Mouse (Mus musculus) adrenal gland, adult 18-20 months (tissue): ENCODE results near the gene Prkn. TPM values are rescaled to one million over a fixed set of nuclear protein-coding genes. Genes with fewer than 3 reads are reported as not detected.
A peak's percentile ranks its signal among the peaks of the same experiment; 100 is the strongest.

Source experiments
- DNase-seq, 2 experiments: peaks; one replicate each; pipeline ENCODE4 v3.0.0; 2021 to 2022; ENCODE audit warnings: low spot score in 2 of 2
- total RNA-seq, 2 experiments: library from RNA; stranded (reverse); gene quantifications; 1 replicate in 1 of 2; 2 replicates in 1 of 2; pipeline ENCODE4 v1.2.3; 2021

Prkn gene
- total RNA-seq, 2 experiments from 2014 or later = 10.2 to 13.8 TPM

DNA sequence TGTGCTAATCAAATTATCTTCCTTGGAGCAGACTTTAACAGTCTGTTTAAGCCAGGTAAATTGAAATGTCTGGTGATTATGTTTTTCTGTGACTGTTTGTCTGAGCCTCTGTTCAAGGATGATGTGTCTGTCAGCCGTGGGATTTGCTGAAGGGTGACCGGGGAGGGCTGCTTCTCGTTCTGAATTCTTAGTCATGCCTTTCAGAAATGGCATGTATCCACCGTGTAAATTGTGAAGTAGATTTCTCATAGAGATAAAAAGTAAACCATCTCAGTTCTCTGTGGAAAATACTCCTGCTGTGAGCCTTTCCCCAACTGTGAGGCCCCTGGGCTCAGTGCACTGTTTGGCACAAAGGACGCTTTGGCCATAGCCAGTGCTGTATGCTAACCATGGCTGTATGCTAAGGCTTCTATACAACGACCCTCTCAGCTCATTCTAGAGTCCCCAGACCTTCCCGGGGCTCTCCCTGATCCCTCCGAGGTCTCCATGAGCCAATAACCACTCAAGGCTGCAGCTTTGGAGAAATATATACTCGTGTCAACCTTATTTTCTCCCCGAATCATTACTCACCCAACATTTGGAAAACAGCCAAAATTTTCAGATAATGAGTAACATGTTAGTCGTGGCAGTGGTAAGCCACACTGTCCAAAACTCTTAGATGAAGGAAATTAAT lies 552.6 kb downstream of the Prkn start:
- peak in 1 of 2 experiments; percentile 36 for DNase-seq

DNA sequence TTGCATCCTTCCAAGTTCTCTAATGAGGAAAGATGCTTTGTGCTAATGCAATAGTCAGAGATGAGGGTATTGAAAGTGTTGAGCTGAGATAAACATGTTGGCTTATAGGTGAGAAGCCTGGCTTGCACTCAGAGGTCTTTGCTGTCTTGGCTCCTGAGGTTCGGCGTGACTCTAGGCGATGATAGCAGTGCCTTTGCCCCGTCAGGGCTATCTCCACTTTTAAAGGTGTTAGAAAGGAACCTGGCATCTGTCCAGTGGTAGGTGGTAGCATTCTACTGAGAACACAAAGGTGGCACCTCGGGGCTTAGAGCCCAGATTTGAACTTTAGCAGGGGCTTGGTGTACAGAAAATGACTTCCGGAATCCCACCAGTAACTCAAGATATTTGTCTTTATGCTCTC lies 554.4 kb downstream of the Prkn start:
- no peak for DNase-seq

DNA sequence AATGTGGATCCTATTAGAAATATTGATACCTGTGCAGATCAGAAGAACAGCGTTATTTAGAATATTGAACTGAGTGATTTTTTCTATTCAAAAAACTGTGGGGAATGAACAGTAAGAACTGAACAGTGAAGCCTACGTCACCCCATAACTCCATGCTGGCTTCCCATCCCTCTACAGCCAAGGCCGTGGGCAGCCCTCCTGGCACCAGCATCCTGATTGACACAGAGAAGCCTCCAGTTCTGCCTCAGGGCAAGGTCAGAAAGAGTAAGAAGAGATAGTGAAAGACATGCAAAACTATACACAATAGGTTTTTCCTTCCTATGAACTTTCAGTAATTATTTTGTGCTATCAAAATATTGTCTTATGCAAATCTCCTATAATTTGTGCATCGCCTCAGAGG lies 557.5 kb downstream of the Prkn start:
- DNase-seq = peak in 1 of 2 experiments; percentile 17

- no peak for DNase-seq
These were observed 562.2 kb downstream of the Prkn start for GRCm38 (mm10) chr17:11402225-11402875.

- DNase-seq = no peak
These were observed 571.2 kb downstream of the Prkn start for GRCm38 (mm10) chr17:11411414-11411813.

DNA sequence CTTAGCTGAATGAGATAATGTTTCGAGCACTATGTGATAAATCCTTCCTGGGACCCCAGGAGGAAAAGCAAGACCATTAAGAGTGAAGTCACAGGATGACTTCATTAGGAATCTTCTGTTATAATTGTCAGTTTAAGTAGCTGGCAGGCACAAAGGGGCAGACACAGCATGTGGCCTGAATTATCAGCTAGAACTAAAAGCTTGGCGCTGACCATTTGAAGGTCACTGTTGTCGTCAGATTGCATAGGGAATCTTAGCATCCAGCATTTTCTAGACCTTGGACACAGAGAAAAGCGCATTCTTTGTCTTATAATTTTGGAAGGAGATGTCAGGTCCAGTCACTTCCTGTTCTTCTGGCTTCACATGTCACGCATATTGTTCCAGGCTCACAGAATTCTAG lies 573.5 kb downstream of the Prkn start:
- no peak for DNase-seq

DNA sequence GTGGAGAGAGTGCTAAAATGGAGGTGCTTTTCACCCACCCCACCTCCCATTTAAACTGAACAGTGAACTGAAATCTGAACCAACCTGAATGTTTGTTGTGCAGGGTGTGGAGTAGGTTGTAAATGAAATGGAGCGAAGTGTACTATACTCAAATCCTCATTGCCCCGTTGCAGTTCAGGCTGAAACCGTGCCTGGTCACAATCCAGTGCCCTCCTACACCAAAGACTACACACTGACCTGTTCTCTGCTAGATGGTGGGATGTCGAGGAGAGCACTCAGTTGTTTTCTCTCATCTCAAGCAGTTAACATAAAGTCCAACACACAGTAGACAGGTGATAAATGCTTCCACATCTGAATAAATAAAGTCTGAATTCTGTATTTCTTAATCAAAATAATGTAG lies 574.1 kb downstream of the Prkn start:
- DNase-seq = no peak

DNA sequence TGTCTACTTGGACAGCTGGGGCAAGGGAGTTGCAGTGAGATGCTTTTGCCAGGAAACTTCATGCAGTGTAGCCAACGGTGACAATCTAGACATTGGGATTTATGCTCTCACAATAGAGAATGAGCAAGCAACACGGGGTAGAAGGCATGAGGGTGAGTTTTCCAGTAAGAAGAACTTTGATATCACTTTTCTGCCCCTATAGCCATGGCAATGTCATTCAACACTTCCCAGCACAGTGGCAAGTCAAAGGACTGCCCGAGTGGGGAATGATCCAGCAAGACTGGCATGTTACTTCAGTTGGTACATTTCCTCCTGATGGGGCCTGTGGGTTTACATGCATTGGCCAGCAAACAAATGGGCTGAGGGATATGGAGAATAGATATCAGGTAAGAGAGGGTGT lies 577.0 kb downstream of the Prkn start:
- DNase-seq = no peak

- DNase-seq = no peak
These were observed 579.3 kb downstream of the Prkn start for GRCm38 (mm10) chr17:11419484-11419883.

- DNase-seq = no peak
These were observed 580.7 kb downstream of the Prkn start for GRCm38 (mm10) chr17:11420839-11421238.

GRCm38 (mm10) chr17:11421264-11421940 lies 581.2 kb downstream of the Prkn start:
- DNase-seq = no peak

- no peak for DNase-seq
These were observed 591.1 kb downstream of the Prkn start for GRCm38 (mm10) chr17:11431323-11431722.

DNA sequence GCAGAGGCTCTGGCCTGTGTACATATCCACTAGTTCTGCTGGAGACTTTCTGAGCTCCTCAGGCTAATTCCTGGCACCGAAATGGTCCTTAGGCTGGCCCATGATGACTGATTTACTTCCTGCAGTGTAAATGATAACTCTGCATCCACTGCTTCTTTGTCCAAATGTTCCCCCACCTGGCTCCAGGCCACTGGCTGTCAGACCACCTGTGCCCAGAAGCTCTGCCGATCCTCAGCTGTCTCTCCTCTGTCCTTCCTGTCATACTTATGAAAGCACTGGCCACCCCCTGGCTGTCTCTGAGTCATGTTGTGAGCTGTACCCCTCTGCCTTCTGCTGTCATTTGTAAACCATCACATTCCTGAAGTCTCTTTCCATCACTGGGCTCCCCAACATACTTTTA lies 592.4 kb downstream of the Prkn start:
- DNase-seq = no peak

GRCm38 (mm10) chr17:11462721-11463120 lies 622.5 kb downstream of the Prkn start:
- no peak for DNase-seq

DNA sequence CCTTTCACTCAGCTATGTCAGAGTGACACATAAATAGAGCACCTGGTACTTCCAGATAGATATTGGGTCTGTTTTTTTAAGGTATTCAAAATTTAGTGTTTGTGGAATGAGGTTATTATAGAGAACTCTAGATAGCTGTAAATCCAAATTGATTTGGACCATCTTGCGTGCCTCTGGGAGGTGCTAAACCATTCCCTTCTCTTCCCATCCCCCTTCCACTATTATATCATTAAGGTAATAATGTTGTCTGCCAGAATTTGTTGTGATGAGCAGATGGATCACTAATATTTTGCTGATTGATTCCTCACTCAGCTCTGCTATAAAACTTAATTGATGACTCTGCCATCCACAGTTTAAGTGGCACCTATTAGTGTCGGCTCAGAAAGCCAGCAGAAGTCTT lies 625.9 kb downstream of the Prkn start:
- no peak for DNase-seq

DNA sequence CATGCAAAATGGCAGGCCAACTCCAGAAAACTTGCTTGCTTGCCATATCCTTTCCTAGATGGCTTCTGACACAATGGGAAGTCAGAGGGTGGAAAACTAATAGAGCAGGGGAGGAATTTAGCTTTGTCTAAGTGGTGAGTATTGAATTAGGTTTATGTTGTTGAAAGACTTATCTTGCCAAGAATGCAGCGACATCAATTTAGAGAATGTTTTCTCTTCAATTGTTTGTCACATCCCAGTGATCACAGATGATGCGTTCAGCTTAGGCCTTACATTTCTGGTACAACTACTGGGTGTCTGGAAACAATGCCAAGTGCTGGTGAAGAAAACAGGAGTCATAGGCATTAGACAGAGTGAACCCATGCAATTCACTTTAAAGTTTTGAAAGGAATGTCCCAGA lies 628.4 kb downstream of the Prkn start:
- no peak for DNase-seq

- DNase-seq = no peak
These were observed 642.8 kb downstream of the Prkn start for GRCm38 (mm10) chr17:11483032-11483431.

- no peak for DNase-seq
These were observed 649.9 kb downstream of the Prkn start for GRCm38 (mm10) chr17:11490051-11490450.

- no peak for DNase-seq
These were observed 662.4 kb downstream of the Prkn start for GRCm38 (mm10) chr17:11502556-11502955.

DNA sequence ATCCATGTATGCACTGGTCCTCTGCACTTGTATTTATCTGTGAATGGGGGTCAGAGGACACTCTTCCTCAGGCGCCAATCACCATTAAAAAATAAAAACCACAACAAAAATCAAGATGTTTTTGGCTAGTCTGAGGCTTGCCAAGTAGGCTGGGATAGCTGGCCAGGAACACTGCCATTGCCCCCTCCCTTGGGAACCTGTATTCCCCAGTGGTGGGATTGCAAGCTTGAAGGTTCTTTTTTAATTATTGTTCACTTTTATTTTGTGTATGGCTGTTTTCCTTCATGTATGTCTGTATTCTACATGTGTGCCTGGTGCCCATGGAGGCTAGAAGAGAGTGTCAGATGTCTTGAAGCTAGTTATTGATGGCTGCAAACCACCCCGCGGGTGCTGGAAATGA lies 664.3 kb downstream of the Prkn start:
- DNase-seq = no peak

DNA sequence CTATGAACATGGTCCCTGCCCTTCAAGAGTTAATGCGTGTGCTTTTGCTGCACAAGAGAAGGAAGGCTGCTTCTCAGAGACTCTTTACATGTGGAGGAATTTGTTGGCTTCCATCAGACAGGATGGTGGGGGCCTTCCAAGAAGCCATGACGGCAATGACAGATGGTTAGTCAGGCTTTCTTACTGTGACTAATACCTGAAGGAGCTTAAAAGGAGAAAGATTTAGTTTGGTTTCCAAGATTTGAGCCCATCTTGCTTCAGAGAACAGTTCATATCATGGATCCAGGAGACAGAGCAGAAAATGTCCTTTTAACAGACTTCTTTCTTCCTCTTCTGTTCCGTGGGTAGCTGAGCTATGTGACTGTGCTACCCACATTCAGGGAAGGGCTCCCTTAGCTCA lies 666.9 kb downstream of the Prkn start:
- DNase-seq = no peak

DNA sequence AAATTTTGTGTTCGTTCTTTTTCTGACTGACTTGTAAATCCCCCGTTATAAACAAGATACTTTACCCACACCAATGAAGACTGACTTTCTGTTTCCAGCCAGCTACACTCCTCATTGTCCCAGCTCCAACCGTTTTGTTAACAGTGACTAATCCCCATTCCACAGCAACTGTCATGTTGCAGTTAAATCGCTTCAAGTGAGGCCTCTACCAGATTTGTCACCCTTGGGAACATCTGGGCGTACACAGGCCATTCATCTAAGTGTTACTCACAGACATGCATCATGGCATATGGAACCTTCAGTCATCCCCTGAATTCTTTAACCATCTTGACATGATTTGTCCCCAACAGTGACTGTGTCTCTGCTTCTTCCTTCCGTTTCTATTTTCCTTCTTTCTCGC lies 669.9 kb downstream of the Prkn start:
- DNase-seq = no peak
